Mouse (Mus musculus) bone marrow macrophage, adult 2 months (primary cell): ENCODE measurements around the gene Garem2.

Experiments used
- CTCF ChIP-seq: IDR thresholded peaks from 2 replicates; pipeline ENCODE4 v1.5.1; 2012; ENCODE audit warnings: low read depth, mild to moderate bottlenecking, low read length, moderate library complexity
- POLR2A ChIP-seq: IDR thresholded peaks from 2 replicates; pipeline ENCODE4 v1.6.1; 2012; ENCODE audit warnings: mild to moderate bottlenecking, low read depth, low read length, borderline replicate concordance

- TF ChIP-seq CTCF (no peak), POLR2A (no peak)
Observed at GRCm38 (mm10) chr5:30103340-30103739, 1.6 kb upstream of the Garem2 start.
